Mouse (Mus musculus): ENCODE results near the gene Col13a1. TPM values are rescaled to one million over a fixed set of nuclear protein-coding genes. Genes with fewer than 3 reads are reported as not detected.

The Col13a1 gene
- total and polyA plus RNA-seq, 3 experiments, result not detected

GRCm38 (mm10) chr10:61827950-61828936 lies 150.7 kb downstream of the Col13a1 start:
- Histone ChIP-seq H3K9ac (ENCODE audit: insufficient read depth, low read depth) (no peak overlapping the region), H3K4me2 (ENCODE audit: insufficient read depth, low read depth, poor library complexity, severe bottlenecking) (peak overlapping the region; percentile 88), H3K27ac (ENCODE audit: insufficient read depth, low read depth) (no peak overlapping the region), H3K36me3 (replicated peaks in 1 of 2; ENCODE audit: control insufficient read depth in 1 of 2, insufficient read depth in 1 of 2, low read length in 1 of 2) (no peaks in the 10 kb centered on the region), H3K4me3 (replicated peaks in 1 of 3; ENCODE audit: low read depth in 2 of 3, low read length in 2 of 3, poor library complexity in 1 of 3) (no peak overlapping the region), H3K9me3 (replicated peaks; ENCODE audit: low read length) (no peaks in the 10 kb centered on the region), H3K27me3 (replicated peaks) (no peaks in the 10 kb centered on the region), H3K4me1 (ENCODE audit: control insufficient read depth in 1 of 2, insufficient read depth in 2 of 2) (peaks cover 15 to 73% of the 10 kb centered on the region in 2 experiments), H3K79me2 (replicated peaks; ENCODE audit: control insufficient read depth, extremely low read depth, insufficient read depth, poor library complexity, severe bottlenecking) (no peaks in the 10 kb centered on the region)
- TF ChIP-seq UBTF (IDR thresholded peaks at IDR 0.05; ENCODE audit: low read depth, low read length) (no peak), BHLHE40 (IDR thresholded peaks at IDR 0.05; ENCODE audit: low read depth, low read length) (no peak; the same call in 1 of the 2 replicates), CHD1 (IDR thresholded peaks at IDR 0.05; ENCODE audit: low read depth, low read length) (0 out of 2 replicates have a peak, but pooled peaks have one; percentile 32), NRF1 (IDR thresholded peaks at IDR 0.05; ENCODE audit: low read depth, low read length) (no peak), SIN3A (IDR thresholded peaks at IDR 0.05; ENCODE audit: low read length) (0 out of 2 replicates have a peak, but pooled peaks have one; percentile 43)
- dilution Hi-C loops (cut with MboI; ENCODE audit: extremely low pct_ligation_motif_present, extremely low pct_unique_long_range_greater_than_20kb, low sequenced_read_pairs), result no loop called here
- in situ Hi-C loops (cut with MboI; ENCODE audit: low pct_ligation_motif_present, low pct_unique_long_range_greater_than_20kb, low sequenced_read_pairs), result loop anchor here (25.0 kb wide), 1 partner anchor 559 kb away; the partner anchor contains the start of gene Hk1
- no peak for DNase-seq (ENCODE audit: extremely low read depth)

GRCm38 (mm10) chr10:61826753-61827435 lies 152.0 kb downstream of the Col13a1 start:
- Histone ChIP-seq H3K4me1 (ENCODE audit: control insufficient read depth in 1 of 2, insufficient read depth in 2 of 2) (peaks cover 15 to 68% of the 10 kb centered on the region in 2 experiments), H3K36me3 (replicated peaks in 1 of 2; ENCODE audit: control insufficient read depth in 1 of 2, insufficient read depth in 1 of 2, low read length in 1 of 2) (no peaks in the 10 kb centered on the region), H3K27ac (ENCODE audit: insufficient read depth, low read depth) (peak overlapping the region; percentile 32; the same call in 1 of the 2 replicates), H3K27me3 (replicated peaks) (no peaks in the 10 kb centered on the region), H3K9me3 (replicated peaks; ENCODE audit: low read length) (no peaks in the 10 kb centered on the region), H3K4me3 (replicated peaks in 1 of 3; ENCODE audit: low read depth in 2 of 3, low read length in 2 of 3, poor library complexity in 1 of 3) (no peak overlapping the region), H3K79me2 (replicated peaks; ENCODE audit: control insufficient read depth, extremely low read depth, insufficient read depth, poor library complexity, severe bottlenecking) (no peaks in the 10 kb centered on the region), H3K9ac (ENCODE audit: insufficient read depth, low read depth) (no peak overlapping the region), H3K4me2 (ENCODE audit: insufficient read depth, low read depth, poor library complexity, severe bottlenecking) (peak overlapping the region; percentile 88)
- dilution Hi-C loops (cut with MboI; ENCODE audit: extremely low pct_ligation_motif_present, extremely low pct_unique_long_range_greater_than_20kb, low sequenced_read_pairs) (no loop called here), in situ Hi-C loops (cut with MboI; ENCODE audit: low pct_ligation_motif_present, low pct_unique_long_range_greater_than_20kb, low sequenced_read_pairs) (loop anchor here (25.0 kb wide), 1 partner anchor 560 kb away; the partner anchor contains the start of gene Hk1)
- peak; percentile 73 for DNase-seq (ENCODE audit: extremely low read depth)
- TF ChIP-seq SIN3A (IDR thresholded peaks at IDR 0.05; ENCODE audit: low read length), result 0 out of 2 replicates have a peak, but pooled peaks have one; percentile 57
- TF ChIP-seq USF1 (IDR thresholded peaks at IDR 0.05; ENCODE audit: low read depth, low read length), result no peak
- TF ChIP-seq MAZ (IDR thresholded peaks at IDR 0.05; ENCODE audit: low read depth, low read length), result peak; percentile 66; the same call in 1 of the 2 replicates
- TF ChIP-seq MYC (IDR thresholded peaks at IDR 0.05; ENCODE audit: low read depth, low read length), result no peak
- peak; percentile 93 for TF ChIP-seq IRF4 (IDR thresholded peaks at IDR 0.05; ENCODE audit: low read depth, low read length)
- no peak for TF ChIP-seq ZC3H11A (IDR thresholded peaks at IDR 0.05; ENCODE audit: low read depth, low read length)
- peak; percentile 75; the same call in 1 of the 2 replicates for TF ChIP-seq TBP (conservative IDR thresholded peaks at IDR 0.05; ENCODE audit: low read depth, low read length)
- TF ChIP-seq GABPA (IDR thresholded peaks at IDR 0.05; ENCODE audit: insufficient replicate concordance, low read depth, low read length), result no peak
- TF ChIP-seq CHD1 (IDR thresholded peaks at IDR 0.05; ENCODE audit: low read depth, low read length), result 0 out of 2 replicates have a peak, but pooled peaks have one; percentile 85
- TF ChIP-seq JUN (IDR thresholded peaks at IDR 0.05; ENCODE audit: insufficient read depth, low read depth, low read length), result peak; percentile 27; the same call in 1 of the 2 replicates
- no peak for TF ChIP-seq NRF1 (IDR thresholded peaks at IDR 0.05; ENCODE audit: low read depth, low read length)
- no peak for TF ChIP-seq SMC3 (IDR thresholded peaks at IDR 0.05; ENCODE audit: low read depth, low read length)
- TF ChIP-seq TCF12 (IDR thresholded peaks at IDR 0.05; ENCODE audit: low read depth, low read length), result peak; percentile 71
- no peak for TF ChIP-seq PAX5 (IDR thresholded peaks at IDR 0.05; ENCODE audit: low read length)
- TF ChIP-seq MAFK (IDR thresholded peaks at IDR 0.05; ENCODE audit: insufficient replicate concordance, low read length), result peak; percentile 86
- TF ChIP-seq RAD21 (IDR thresholded peaks at IDR 0.05; ENCODE audit: low read depth, low read length), result no peak
- TF ChIP-seq HCFC1 (IDR thresholded peaks at IDR 0.05; ENCODE audit: low read depth, low read length), result peak; percentile 44; the same call in 1 of the 2 replicates
- peak; percentile 78 for TF ChIP-seq ETS1 (conservative IDR thresholded peaks at IDR 0.05; ENCODE audit: low read depth, low read length)
- TF ChIP-seq ELF1 (IDR thresholded peaks at IDR 0.05; ENCODE audit: low read depth, low read length), result peak; percentile 72
- no peak for TF ChIP-seq UBTF (IDR thresholded peaks at IDR 0.05; ENCODE audit: low read depth, low read length)
- TF ChIP-seq ZKSCAN1 (IDR thresholded peaks at IDR 0.05; ENCODE audit: borderline replicate concordance, low read depth, low read length), result no peak
- peak; percentile 60; the same call in 1 of the 2 replicates for TF ChIP-seq BHLHE40 (IDR thresholded peaks at IDR 0.05; ENCODE audit: low read depth, low read length)
- 0 out of 2 replicates have a peak, but pooled peaks have one; percentile 41 for TF ChIP-seq POLR2A (IDR thresholded peaks at IDR 0.05; ENCODE audit: low read depth, low read length)
- TF ChIP-seq JUND (conservative IDR thresholded peaks at IDR 0.05; ENCODE audit: low read depth, low read length), result no peak
- TF ChIP-seq NELFE (IDR thresholded peaks at IDR 0.05; ENCODE audit: low read depth, low read length), result no peak
- TF ChIP-seq MAX (IDR thresholded peaks at IDR 0.05; ENCODE audit: low read length), result no peak
